22 mouse cellular contexts compared by ENCODE assay signal in genomic region chr19:53868796-53869195, GRCm38 (mm10). TPM values are rescaled to one million over a fixed set of nuclear protein-coding genes. Genes with fewer than 3 reads are reported as not detected.
DNase-seq lines count a peak whose midpoint lies in the region; ATAC-seq and TF ChIP-seq lines count a peak whose summit lies in the region.
"Had no signal": no experiment of that assay in that cellular context is flagged by ENCODE, and none has a peak within 500 bp of the region (broad histone marks: within the 10 kb centered on the region; RNA-seq: fewer than 3 reads in every experiment).

No protein-coding gene starts in this region.

- H3K27ac ChIP-seq in intestine, embryonic 14.5 days (ENCODE audit: low read depth) = no peak overlapping the region
- H3K27ac ChIP-seq in intestine, postnatal 0 days (ENCODE audit: low read depth, low read length) = no peak overlapping the region
- peak overlapping the region; percentile 75 for H3K27ac ChIP-seq in spleen, adult 2 months (ENCODE audit: insufficient read depth, low read length)
- H3K27ac ChIP-seq in intestine, embryonic 15.5 days = no peak overlapping the region
- no peak overlapping the region for H3K27ac ChIP-seq in stomach, embryonic 16.5 days (ENCODE audit: low read length)
- H3K27ac ChIP-seq: gastrocnemius, adult 2 months; hindbrain, embryonic 14.5 days; hindbrain, postnatal 0 days had no signal

- no peak overlapping the region for H3K4me2 ChIP-seq in intestine, embryonic 14.5 days (ENCODE audit: low read length)
- H3K4me2 ChIP-seq in intestine, postnatal 0 days (replicated peaks; ENCODE audit: low read depth) = no peak overlapping the region
- H3K4me2 ChIP-seq in intestine, embryonic 15.5 days (replicated peaks) = no peak overlapping the region
- H3K4me2 ChIP-seq in stomach, embryonic 16.5 days (ENCODE audit: low read depth, low read length) = no peak overlapping the region
- H3K4me2 ChIP-seq: heart, embryonic 11.5 days; hindbrain, embryonic 14.5 days had no signal

- H3K4me3 ChIP-seq in intestine, embryonic 14.5 days (ENCODE audit: low read depth, low read length) = no peak overlapping the region
- no peak overlapping the region for H3K4me3 ChIP-seq in intestine, postnatal 0 days (ENCODE audit: low read depth, low read length)
- no peak overlapping the region for H3K4me3 ChIP-seq in spleen, adult 2 months (ENCODE audit: extremely low read depth, insufficient read depth, insufficient read length)
- H3K4me3 ChIP-seq in intestine, embryonic 15.5 days (replicated peaks) = no peak overlapping the region
- H3K4me3 ChIP-seq in stomach, embryonic 16.5 days (replicated peaks; ENCODE audit: low read length) = no peak overlapping the region
- H3K4me3 ChIP-seq: gastrocnemius, adult 2 months had no signal

- H3K36me3 ChIP-seq in intestine, embryonic 14.5 days (ENCODE audit: control insufficient read depth, insufficient read depth, low read length) = no peaks in the 10 kb centered on the region
- H3K36me3 ChIP-seq in intestine, postnatal 0 days (ENCODE audit: control insufficient read depth, insufficient read depth) = no peaks in the 10 kb centered on the region
- no peaks in the 10 kb centered on the region for H3K36me3 ChIP-seq in spleen, adult 2 months (ENCODE audit: control insufficient read depth, insufficient read depth, low read length)
- H3K36me3 ChIP-seq in intestine, embryonic 15.5 days = no peaks in the 10 kb centered on the region
- H3K36me3 ChIP-seq in stomach, embryonic 16.5 days (ENCODE audit: control insufficient read depth, insufficient read depth, low read length) = no peaks in the 10 kb centered on the region

- no peak for TF ChIP-seq CTCF in intestine, postnatal 0 days (IDR thresholded peaks at IDR 0.05; ENCODE audit: low read depth)
- TF ChIP-seq CTCF in spleen, adult 2 months (IDR thresholded peaks at IDR 0.05; ENCODE audit: extremely low read depth, insufficient read depth, insufficient read length, insufficient replicate concordance) = no peak

- no peaks in the 10 kb centered on the region for H3K4me1 ChIP-seq in intestine, embryonic 14.5 days (replicated peaks; ENCODE audit: control insufficient read depth, insufficient read depth, low read length)
- peaks cover 37% of the 10 kb centered on the region for H3K4me1 ChIP-seq in intestine, postnatal 0 days (replicated peaks; ENCODE audit: control insufficient read depth, insufficient read depth, low read length)
- peaks cover 29% of the 10 kb centered on the region; the same call in 1 of the 2 replicates for H3K4me1 ChIP-seq in spleen, adult 2 months (ENCODE audit: control insufficient read depth, insufficient read depth, insufficient read length)
- H3K4me1 ChIP-seq in intestine, embryonic 15.5 days (replicated peaks) = 0 out of 2 replicates have a peak, but pooled peaks cover 3% of the 10 kb centered on the region
- no peaks in the 10 kb centered on the region; the same call in 1 of the 2 replicates for H3K4me1 ChIP-seq in stomach, embryonic 16.5 days (ENCODE audit: control insufficient read depth, insufficient read depth, low read length)

- ATAC-seq in intestine, embryonic 14.5 days (replicated peaks; ENCODE audit: low FRiP score, low TSS enrichment, low read depth) = 0 out of 2 replicates have a peak, but pooled peaks have one; percentile 37
- ATAC-seq in intestine, postnatal 0 days = no peak
- peak; percentile 73 for ATAC-seq in intestine, embryonic 15.5 days
- ATAC-seq in stomach, embryonic 16.5 days (ENCODE audit: insufficient read depth, low FRiP score) = 0 out of 2 replicates have a peak, but pooled peaks have one; percentile 38
- ATAC-seq: forebrain, embryonic 14.5 days; forebrain, postnatal 0 days; hindbrain, postnatal 0 days had no signal

- H3K27me3 ChIP-seq in intestine, embryonic 14.5 days (replicated peaks; ENCODE audit: control insufficient read depth, insufficient read depth, low read length) = no peaks in the 10 kb centered on the region
- H3K27me3 ChIP-seq in intestine, postnatal 0 days (replicated peaks; ENCODE audit: control insufficient read depth, insufficient read depth, low read length) = no peaks in the 10 kb centered on the region
- no peaks in the 10 kb centered on the region for H3K27me3 ChIP-seq in spleen, adult 2 months (ENCODE audit: control insufficient read depth, insufficient read depth, low read length)
- H3K27me3 ChIP-seq in intestine, embryonic 15.5 days (replicated peaks) = no peaks in the 10 kb centered on the region
- no peaks in the 10 kb centered on the region for H3K27me3 ChIP-seq in stomach, embryonic 16.5 days (ENCODE audit: control insufficient read depth, insufficient read depth, low read length)

- no peak overlapping the region for H3K9ac ChIP-seq in intestine, embryonic 14.5 days (ENCODE audit: low read length)
- H3K9ac ChIP-seq in intestine, postnatal 0 days (ENCODE audit: low read depth, low read length) = no peak overlapping the region
- no peak overlapping the region for H3K9ac ChIP-seq in intestine, embryonic 15.5 days
- no peak overlapping the region for H3K9ac ChIP-seq in stomach, embryonic 16.5 days (ENCODE audit: low read length)
- H3K9ac ChIP-seq: forebrain, postnatal 0 days; hindbrain, embryonic 14.5 days had no signal

- no peaks in the 10 kb centered on the region for H3K9me3 ChIP-seq in intestine, embryonic 14.5 days (ENCODE audit: control insufficient read depth, low read length)
- H3K9me3 ChIP-seq in intestine, postnatal 0 days (ENCODE audit: control insufficient read depth) = no peaks in the 10 kb centered on the region
- no peaks in the 10 kb centered on the region for H3K9me3 ChIP-seq in intestine, embryonic 15.5 days
- H3K9me3 ChIP-seq in stomach, embryonic 16.5 days (replicated peaks; ENCODE audit: control insufficient read depth, low read length) = no peaks in the 10 kb centered on the region

- TF ChIP-seq POLR2A in spleen, adult 2 months (IDR thresholded peaks at IDR 0.05; ENCODE audit: low read depth, low read length) = no peak

- 84% methylated on average over 1 of the region's 1 CpGs for WGBS in intestine, embryonic 14.5 days
- WGBS in intestine, postnatal 0 days = 77% methylated on average over 1 of the region's 1 CpGs
- WGBS in spleen, adult 2 months = 94% methylated on average over 1 of the region's 1 CpGs
- WGBS in intestine, embryonic 15.5 days = 87% methylated on average over 1 of the region's 1 CpGs
- WGBS in stomach, embryonic 16.5 days = 83% methylated on average over 1 of the region's 1 CpGs

- DNase-seq in intestine, embryonic 14.5 days (ENCODE audit: low spot score) = no peak
- DNase-seq in spleen, adult 2 months (ENCODE audit: low read depth in 1 of 2, low spot score in 2 of 2) = no peak
- no peak for DNase-seq in spleen, adult 12 weeks (ENCODE audit: low spot score)
- no peak for DNase-seq in cerebellum, adult 9-11 months
- DNase-seq: adrenal gland, adult 2 months; adrenal gland, postnatal 14 days; cerebellum, adult 11-12 months; cerebellum, adult 8-10 months; cerebellum, postnatal 14 days; forebrain, postnatal 0 days; gastrocnemius, adult 2 months; gastrocnemius, postnatal 14 days; heart, adult 11 months; heart, postnatal 14 days; heart, postnatal 4 days had no signal

RNA-seq across cellular contexts. Expression of gene Pdcd4, which starts 23.2 kb away (rescaled TPM):
- 68.8 and 72.9 TPM in 2 replicates for polyA plus RNA-seq in intestine, embryonic 14.5 days (2014; fragmentation: Nextera tagmentation; extraction: Ambion mirVana)
- polyA plus RNA-seq in intestine, postnatal 0 days (2015; fragmentation: Nextera tagmentation; extraction: Ambion mirVana) = 65.5 and 75.2 TPM in 2 replicates
- 8.7 and 9.4 TPM in 2 replicates for polyA plus RNA-seq in spleen, adult 2 months (2012; rRNA removed)
- 65.1 and 73.7 TPM in 2 replicates for polyA plus RNA-seq in intestine, embryonic 15.5 days (2015; fragmentation: Nextera tagmentation; extraction: Ambion mirVana)
- polyA plus RNA-seq in stomach, embryonic 16.5 days (2015; fragmentation: Nextera tagmentation; extraction: Ambion mirVana) = 94.1 and 101 TPM in 2 replicates
